Mouse (Mus musculus) lung, embryonic 14.5 days (tissue): ENCODE data around the gene Coro2a. TPM values are rescaled to one million over a fixed set of nuclear protein-coding genes. Genes with fewer than 3 reads are reported as not detected.

Experiments
- ATAC-seq: fragments of 200-750 bp; cut with Nextera tagmentation; 2 replicates; pipeline ENCODE4 v1.8.0; 2017; ENCODE audit warnings: mild to moderate bottlenecking, moderate TSS enrichment, moderate library complexity; ENCODE audit not compliant: insufficient read depth
- DNase-seq: peaks from one replicate; pipeline ENCODE4 v3.0.0-alpha.2; 2015
- H3K27ac ChIP-seq: fragments of 300-500 bp; sonication (generic); 2 replicates; pipeline ENCODE4 v1.5.1; 2014; ENCODE audit warnings: low read depth, mild to moderate bottlenecking, moderate library complexity
- H3K27me3 ChIP-seq: fragments of 300-500 bp; sonication (generic); 2 replicates; pipeline ENCODE4 v1.6.1; 2014; ENCODE audit warnings: low read length, control low read depth; ENCODE audit not compliant: insufficient read depth
- H3K36me3 ChIP-seq: fragments of 300-500 bp; sonication (generic); 2 replicates; pipeline ENCODE4 v1.6.1; 2014; ENCODE audit warnings: control low read depth; ENCODE audit not compliant: insufficient read depth
- H3K4me1 ChIP-seq: fragments of 300-500 bp; sonication (generic); 2 replicates; pipeline ENCODE4 v1.6.1; 2014; ENCODE audit warnings: antibody characterized with exemption, control low read depth; ENCODE audit not compliant: insufficient read depth
- H3K4me2 ChIP-seq: fragments of 300-500 bp; sonication (generic); 2 replicates; pipeline ENCODE4 v1.6.1; 2014; ENCODE audit warnings: mild to moderate bottlenecking
- H3K4me3 ChIP-seq: fragments of 300-500 bp; sonication (generic); 2 replicates; pipeline ENCODE4 v1.5.1; 2014; ENCODE audit warnings: low read depth, low read length
- H3K9ac ChIP-seq: fragments of 300-500 bp; sonication (generic); 2 replicates; pipeline ENCODE4 v1.6.1; 2014
- H3K9me3 ChIP-seq: fragments of 300-500 bp; sonication (generic); 2 replicates; pipeline ENCODE4 v1.6.1; 2016; ENCODE audit warnings: low read depth, low read length, control low read depth
- CTCF ChIP-seq: IDR thresholded peaks from 2 replicates; pipeline ENCODE4 v1.5.1; 2016; ENCODE audit warnings: antibody characterized with exemption, low read depth
- WGBS: fragments of 180-500 bp; shearing (Covaris S2); extraction: QIAGEN DNeasy Blood & Tissue Kit; methylation state at CpG from one replicate; pipeline ENCODE4 v1.1.7; 2014; 5-methylcytosine and 5-hydroxymethylcytosine counted together
- polyA plus RNA-seq: library from polyadenylated mRNA; unstranded; fragments of >200 nt; fragmentation: Nextera tagmentation; extraction: Ambion mirVana; gene quantifications from 2 replicates; pipeline ENCODE4 v1.2.1, GENCODE M21; 2014

The Coro2a gene
- polyA plus RNA-seq, 1 experiment from 2014 or later, result 3.3 TPM

- DNase-seq (peak; percentile 44), ATAC-seq (peak; percentile 61)
- H3K27ac ChIP-seq, result no peak overlapping the region
- no peaks in the 10 kb centered on the region for H3K36me3 ChIP-seq
- no peaks in the 10 kb centered on the region for H3K9me3 ChIP-seq
- H3K4me2 ChIP-seq, result peak overlapping the region; percentile 74
- WGBS, result 24% methylated on average over 17 of the region's 17 CpGs
- H3K4me1 ChIP-seq, result no peaks in the 10 kb centered on the region
- H3K9ac ChIP-seq, result peak overlapping the region; percentile 42; the same call in 1 of the 2 replicates
- TF ChIP-seq CTCF, result peak; percentile 45
- H3K4me3 ChIP-seq, result peak overlapping the region; percentile 31
- H3K27me3 ChIP-seq, result no peaks in the 10 kb centered on the region
These were observed 75.0 kb downstream of the Coro2a start for GRCm38 (mm10) chr4:46526798-46527557.

DNA sequence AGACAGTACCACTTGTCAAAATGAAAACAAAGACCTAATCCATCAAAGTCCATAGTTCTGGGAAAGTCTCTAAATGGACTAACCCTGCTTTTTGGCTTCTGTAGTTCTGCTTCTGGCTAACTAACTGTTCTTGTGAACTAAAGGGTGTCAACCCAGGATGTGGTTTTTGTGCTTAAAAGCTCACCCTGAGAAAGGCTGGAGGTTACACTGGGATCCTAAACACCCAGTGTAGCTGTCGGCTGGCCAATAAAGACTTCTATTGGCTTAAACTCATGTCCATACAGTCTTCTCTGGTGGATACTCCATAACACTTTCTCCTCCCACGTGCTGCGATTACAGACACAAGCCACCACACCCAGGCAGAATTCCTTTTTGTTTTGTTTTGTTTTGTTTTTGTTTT, 75.8 kb downstream of the Coro2a start:
- no peak overlapping the region for H3K4me3 ChIP-seq
- 87% methylated on average over 3 of the region's 3 CpGs for WGBS
- no peaks in the 10 kb centered on the region for H3K27me3 ChIP-seq

DNA sequence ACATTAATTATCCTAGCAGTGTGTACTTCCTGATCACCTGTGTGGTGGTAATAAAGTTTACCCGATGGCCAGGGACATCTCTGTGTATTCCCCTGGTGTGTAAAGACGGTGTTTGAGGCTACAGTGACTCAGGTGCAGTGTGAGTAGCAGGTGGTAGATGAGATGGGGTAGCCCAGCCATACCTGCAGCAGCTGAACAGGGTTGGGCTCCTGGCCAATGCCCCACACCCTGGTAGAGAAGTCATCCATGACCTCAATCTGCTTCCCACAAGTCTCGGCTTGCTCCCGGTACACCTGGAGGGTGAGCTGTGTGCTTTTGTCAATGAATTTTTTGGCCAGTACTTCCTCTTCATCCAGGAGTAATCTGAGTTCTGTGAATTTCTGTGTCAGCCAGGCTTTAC, 78.7 kb downstream of the Coro2a start:
- Histone ChIP-seq H3K9ac (no peak overlapping the region), H3K27me3 (no peaks in the 10 kb centered on the region), H3K27ac (no peak overlapping the region), H3K4me2 (no peak overlapping the region), H3K9me3 (no peaks in the 10 kb centered on the region), H3K36me3 (no peaks in the 10 kb centered on the region), H3K4me1 (no peaks in the 10 kb centered on the region), H3K4me3 (no peak overlapping the region)
- 77% methylated on average over 4 of the region's 4 CpGs for WGBS
- no peak for DNase-seq
- no peak for TF ChIP-seq CTCF
- no peak for ATAC-seq

More for the DNA sequence above, 75.8 kb downstream of the Coro2a start:
- Histone ChIP-seq H3K4me1 (no peaks in the 10 kb centered on the region), H3K27ac (no peak overlapping the region), H3K9ac (no peak overlapping the region), H3K9me3 (no peaks in the 10 kb centered on the region), H3K36me3 (no peaks in the 10 kb centered on the region), H3K4me2 (no peak overlapping the region)
- TF ChIP-seq CTCF, result no peak
- ATAC-seq, result no peak
- DNase-seq, result no peak

- no peak overlapping the region for H3K4me3 ChIP-seq
- H3K4me2 ChIP-seq, result no peak overlapping the region
- H3K4me1 ChIP-seq, result no peaks in the 10 kb centered on the region
- WGBS, result 54% methylated on average over 10 of the region's 10 CpGs
- TF ChIP-seq CTCF, result no peak
- no peak overlapping the region for H3K9ac ChIP-seq
- no peak overlapping the region for H3K27ac ChIP-seq
- DNase-seq (peak; percentile 31), ATAC-seq (no peak)
- no peaks in the 10 kb centered on the region for H3K9me3 ChIP-seq
- H3K36me3 ChIP-seq, result no peaks in the 10 kb centered on the region
- no peaks in the 10 kb centered on the region for H3K27me3 ChIP-seq
These were observed 80.5 kb downstream of the Coro2a start for GRCm38 (mm10) chr4:46521457-46521856.

- no peak for DNase-seq
- ATAC-seq, result no peak
- no peaks in the 10 kb centered on the region for H3K4me1 ChIP-seq
- no peak for TF ChIP-seq CTCF
- no peak overlapping the region for H3K9ac ChIP-seq
- H3K27ac ChIP-seq, result no peak overlapping the region
- no peaks in the 10 kb centered on the region for H3K36me3 ChIP-seq
- 62% methylated on average over 2 of the region's 2 CpGs for WGBS
- no peaks in the 10 kb centered on the region for H3K27me3 ChIP-seq
- no peak overlapping the region for H3K4me2 ChIP-seq
- H3K9me3 ChIP-seq, result no peaks in the 10 kb centered on the region
- H3K4me3 ChIP-seq, result no peak overlapping the region
These were observed 81.5 kb downstream of the Coro2a start for GRCm38 (mm10) chr4:46520491-46520890.

GRCm38 (mm10) chr4:46507736-46508460, 94.1 kb downstream of the Coro2a start:
- WGBS, result 11% methylated on average over 16 of the region's 16 CpGs
- peak overlapping the region; percentile 49; the same call in 1 of the 2 replicates for H3K27ac ChIP-seq
- peaks cover 16% of the 10 kb centered on the region for H3K27me3 ChIP-seq
- peaks cover 13% of the 10 kb centered on the region for H3K36me3 ChIP-seq
- TF ChIP-seq CTCF, result peak; percentile 83
- ATAC-seq (peak; percentile 59; the same call in 1 of the 2 replicates), DNase-seq (peak; percentile 92)
- no peaks in the 10 kb centered on the region for H3K9me3 ChIP-seq
- H3K4me1 ChIP-seq, result no peaks in the 10 kb centered on the region
- peak overlapping the region; percentile 95 for H3K4me2 ChIP-seq
- H3K9ac ChIP-seq, result no peak overlapping the region; the same call in 1 of the 2 replicates
- peak overlapping the region; percentile 56 for H3K4me3 ChIP-seq
